Mouse (Mus musculus): ENCODE data around the gene Mark2.
"Not testable (repeated sequence)": the region's sequence is repeated elsewhere in the genome, so short reads cannot be mapped to it uniquely, and the experiment has no call there.

Mark2 gene

GRCm38 (mm10) chr19:7341512-7342397 is at the start of gene Mark2:
Mark2 (minus strand) TSS chr19:7341860.
- peak; percentile 99 for DNase-seq (ENCODE audit: low spot score in 2 of 2)

- DNase-seq (ENCODE audit: low spot score in 2 of 2), result no peak
These were observed 46.8 kb upstream of the Mark2 start for GRCm38 (mm10) chr19:7388488-7388887.

- no peak for DNase-seq (ENCODE audit: low spot score in 2 of 2)
These were observed 44.4 kb upstream of the Mark2 start for GRCm38 (mm10) chr19:7386042-7386441.

- DNase-seq (ENCODE audit: low spot score in 2 of 2), result peak; percentile 99
These were observed 41.5 kb upstream of the Mark2 start, which contains the start of gene Spindoc for GRCm38 (mm10) chr19:7382903-7383865. Spindoc (minus strand) TSS chr19:7382994.

GRCm38 (mm10) chr19:7382248-7382902 is 40.7 kb upstream of the Mark2 start:
- DNase-seq (ENCODE audit: low spot score in 2 of 2), result peak; percentile 13 to 27

- DNase-seq (ENCODE audit: low spot score in 2 of 2), result no peak
These were observed 40.2 kb upstream of the Mark2 start for GRCm38 (mm10) chr19:7381906-7382247.

GRCm38 (mm10) chr19:7377639-7378038 is 36.0 kb upstream of the Mark2 start:
- no peak for DNase-seq (ENCODE audit: low spot score in 2 of 2)

- DNase-seq (ENCODE audit: low spot score in 2 of 2), result no peak
These were observed 32.8 kb upstream of the Mark2 start for GRCm38 (mm10) chr19:7374491-7374890.

GRCm38 (mm10) chr19:7369469-7369868 is 27.8 kb upstream of the Mark2 start:
- DNase-seq (ENCODE audit: low spot score in 2 of 2), result not testable (repeated sequence)

- DNase-seq (ENCODE audit: low spot score in 2 of 2), result no peak
These were observed 12.0 kb upstream of the Mark2 start for GRCm38 (mm10) chr19:7353636-7354035.

- DNase-seq (ENCODE audit: low spot score in 2 of 2), result no peak
These were observed 11.3 kb upstream of the Mark2 start for GRCm38 (mm10) chr19:7352809-7353495.

GRCm38 (mm10) chr19:7349993-7350392 is 8.3 kb upstream of the Mark2 start:
- no peak for DNase-seq (ENCODE audit: low spot score in 2 of 2)

- DNase-seq (ENCODE audit: low spot score in 2 of 2), result peak in 1 of 2 experiments; percentile 23
These were observed 3.6 kb upstream of the Mark2 start for GRCm38 (mm10) chr19:7345235-7345755.

- DNase-seq (ENCODE audit: low spot score in 2 of 2), result no peak
These were observed 986 bp upstream of the Mark2 start for GRCm38 (mm10) chr19:7342646-7343045.

- no peak for DNase-seq (ENCODE audit: low spot score in 2 of 2)
These were observed 732 bp downstream of the Mark2 start for GRCm38 (mm10) chr19:7340780-7341475.

- no peak for DNase-seq (ENCODE audit: low spot score in 2 of 2)
These were observed 1.3 kb downstream of the Mark2 start for GRCm38 (mm10) chr19:7340371-7340779.

GRCm38 (mm10) chr19:7339867-7340266 is 1.8 kb downstream of the Mark2 start:
- no peak for DNase-seq (ENCODE audit: low spot score in 2 of 2)

- no peak for DNase-seq (ENCODE audit: low spot score in 2 of 2)
These were observed 2.6 kb downstream of the Mark2 start for GRCm38 (mm10) chr19:7339026-7339425.

GRCm38 (mm10) chr19:7337781-7338342 is 3.8 kb downstream of the Mark2 start:
- no peak for DNase-seq (ENCODE audit: low spot score in 2 of 2)

GRCm38 (mm10) chr19:7335656-7336055 is 6.0 kb downstream of the Mark2 start:
- DNase-seq (ENCODE audit: low spot score in 2 of 2), result no peak
